Mouse (Mus musculus) thymus, adult 18-20 months (tissue): ENCODE measurements around the gene Trub2.

ENCODE experiments used
- DNase-seq, 2 experiments: peaks; one replicate each; pipeline ENCODE4 v3.0.0; 2022; ENCODE audit warnings: mixed read lengths in 2 of 2

The Trub2 gene

DNA sequence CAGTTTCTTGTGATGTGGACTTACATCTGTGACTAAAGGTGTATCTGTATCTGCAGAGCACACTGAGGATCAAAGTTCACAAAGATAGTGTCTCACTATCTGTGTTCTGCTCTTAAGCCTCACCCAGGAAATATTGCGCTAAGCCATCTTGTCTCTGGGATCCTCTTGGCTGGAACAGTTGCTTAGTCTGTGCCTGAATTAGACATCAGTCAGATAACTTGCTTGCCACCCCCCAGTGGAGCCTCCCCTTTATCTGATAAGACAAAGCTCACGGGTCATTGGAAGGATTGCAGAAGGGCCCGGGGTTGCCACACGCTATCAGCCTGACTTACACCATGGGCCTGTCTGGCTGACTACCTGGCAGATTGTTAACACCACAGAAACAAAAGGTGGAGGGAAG lies 15.0 kb downstream of the Trub2 start:
- no peak for DNase-seq

DNA sequence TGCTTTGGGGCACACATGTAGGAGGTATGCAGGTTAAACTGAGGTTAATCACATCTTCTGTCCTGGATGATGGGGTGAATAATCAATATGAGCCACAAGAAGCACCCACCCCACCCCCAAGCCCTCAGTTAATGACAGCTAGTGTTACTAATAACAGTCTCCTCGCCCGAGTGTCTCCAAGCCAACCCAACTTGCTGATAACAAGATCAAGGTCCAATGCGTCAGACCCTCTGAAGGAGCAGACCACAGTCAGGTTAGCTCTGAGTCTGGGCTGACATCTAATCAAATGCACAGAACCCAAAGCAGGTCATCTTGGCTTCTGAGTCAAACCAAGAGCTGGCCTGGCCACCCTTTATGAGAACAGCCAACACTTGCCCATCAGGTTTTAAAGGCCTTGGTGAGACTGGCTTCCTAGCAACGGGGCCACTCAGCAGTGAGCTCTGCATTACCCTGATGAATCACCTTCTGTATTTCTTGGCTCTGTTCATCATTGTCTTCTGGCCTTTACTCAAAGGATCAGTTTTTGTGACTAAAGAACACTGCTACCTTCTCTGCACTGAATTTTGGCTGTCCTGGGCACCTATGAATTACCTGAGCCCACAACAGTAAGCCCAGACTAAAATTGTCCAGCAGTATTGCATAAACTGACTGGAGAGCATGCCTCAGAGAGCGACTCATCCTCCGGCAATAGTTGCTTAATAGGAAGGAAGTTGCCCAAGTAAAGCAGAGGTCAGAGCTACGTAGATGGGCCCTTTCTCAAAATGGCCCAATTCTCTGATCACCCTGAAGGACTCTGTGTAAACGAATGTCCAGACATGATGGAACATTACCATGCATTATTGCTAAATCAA lies 16.5 kb downstream of the Trub2 start:
- no peak for DNase-seq

- no peak for DNase-seq
These were observed 18.1 kb downstream of the Trub2 start for GRCm38 (mm10) chr2:29770162-29770561.

GRCm38 (mm10) chr2:29768901-29769300 lies 19.4 kb downstream of the Trub2 start:
- no peak for DNase-seq

DNA sequence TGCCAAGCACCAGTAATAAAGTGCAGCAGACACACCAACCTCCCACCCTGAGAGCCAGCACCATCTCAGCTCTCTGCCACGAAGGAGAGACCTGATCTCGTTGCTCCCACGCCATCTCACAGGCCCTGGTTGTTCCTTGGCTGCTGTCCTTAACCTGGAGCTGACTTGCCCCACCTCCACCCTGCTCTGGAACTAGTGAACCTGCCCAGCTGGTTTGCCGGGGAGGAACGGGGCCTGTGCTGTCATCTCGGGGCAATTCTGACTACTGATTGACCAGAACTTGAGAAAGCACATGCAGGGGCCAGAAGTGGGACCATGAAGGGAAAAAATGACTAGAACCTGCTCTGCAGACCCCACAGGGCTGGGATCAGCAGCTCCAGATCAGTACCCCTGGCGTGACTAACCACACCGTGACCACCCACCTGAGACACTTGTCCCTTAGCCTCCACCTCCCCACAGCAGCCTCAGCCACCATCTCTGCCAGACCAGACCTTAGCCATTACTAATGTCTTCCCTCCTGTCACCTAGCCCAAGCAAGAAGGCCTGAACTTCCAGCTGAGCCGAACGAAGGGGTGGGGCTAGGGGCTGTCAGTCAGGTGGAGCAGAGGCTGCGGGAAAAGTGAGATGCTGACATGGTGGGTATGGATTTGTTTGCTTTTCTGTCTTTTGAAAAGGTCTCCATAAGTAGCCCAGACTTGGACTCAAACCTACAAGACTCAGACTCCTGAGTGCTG lies 20.2 kb downstream of the Trub2 start:
- no peak for DNase-seq

DNA sequence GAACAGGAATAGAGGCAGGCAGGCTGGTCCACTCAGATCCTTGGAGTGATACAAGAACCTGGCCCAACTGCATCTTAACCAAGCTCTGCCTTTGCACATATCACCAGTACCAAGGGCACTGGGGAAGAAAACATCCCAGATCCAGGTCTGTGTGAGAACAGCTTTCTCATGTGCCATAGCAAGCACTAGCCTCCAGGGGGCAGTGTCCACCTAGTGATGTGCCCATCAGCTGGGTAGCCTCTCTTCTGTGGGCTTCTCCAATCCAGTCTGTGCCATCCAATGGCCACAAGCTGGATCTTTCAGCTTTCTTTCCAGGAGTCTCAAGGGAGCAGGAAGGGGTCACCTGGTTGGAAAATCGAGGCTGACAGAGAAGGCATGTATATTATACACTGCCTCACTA lies 23.5 kb downstream of the Trub2 start:
- no peak for DNase-seq

- no peak for DNase-seq
These were observed 32.6 kb downstream of the Trub2 start for GRCm38 (mm10) chr2:29755693-29756092.

DNA sequence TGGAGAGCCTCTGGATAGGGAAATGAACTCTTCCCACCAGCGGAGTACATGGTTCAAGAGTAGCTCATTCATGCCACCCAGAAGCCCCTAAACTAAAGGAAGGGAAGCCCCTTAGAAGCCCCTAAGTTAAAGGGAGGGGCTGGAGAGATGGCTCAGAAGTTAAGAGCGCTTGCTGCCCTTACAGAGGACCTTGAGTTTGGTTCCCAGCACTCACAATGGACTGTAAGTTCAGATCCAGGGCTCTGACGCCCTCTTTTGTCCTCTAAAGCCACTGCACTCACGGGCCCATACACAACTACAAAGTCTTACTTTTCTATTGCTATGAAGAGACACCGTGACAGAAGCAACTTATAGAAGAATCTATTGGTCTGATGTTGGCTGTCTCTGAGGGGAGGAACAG lies 35.9 kb downstream of the Trub2 start:
- DNase-seq = no peak

GRCm38 (mm10) chr2:29751497-29751896 lies 36.8 kb downstream of the Trub2 start, which contains the start of gene Gm13420:
TSS of gene Gm13420 (minus strand) at chr2:29751685.
- DNase-seq = no peak

- DNase-seq = no peak
These were observed 39.8 kb downstream of the Trub2 start for GRCm38 (mm10) chr2:29748499-29748898.

- no peak for DNase-seq
These were observed 40.5 kb downstream of the Trub2 start for GRCm38 (mm10) chr2:29747852-29748251.

DNA sequence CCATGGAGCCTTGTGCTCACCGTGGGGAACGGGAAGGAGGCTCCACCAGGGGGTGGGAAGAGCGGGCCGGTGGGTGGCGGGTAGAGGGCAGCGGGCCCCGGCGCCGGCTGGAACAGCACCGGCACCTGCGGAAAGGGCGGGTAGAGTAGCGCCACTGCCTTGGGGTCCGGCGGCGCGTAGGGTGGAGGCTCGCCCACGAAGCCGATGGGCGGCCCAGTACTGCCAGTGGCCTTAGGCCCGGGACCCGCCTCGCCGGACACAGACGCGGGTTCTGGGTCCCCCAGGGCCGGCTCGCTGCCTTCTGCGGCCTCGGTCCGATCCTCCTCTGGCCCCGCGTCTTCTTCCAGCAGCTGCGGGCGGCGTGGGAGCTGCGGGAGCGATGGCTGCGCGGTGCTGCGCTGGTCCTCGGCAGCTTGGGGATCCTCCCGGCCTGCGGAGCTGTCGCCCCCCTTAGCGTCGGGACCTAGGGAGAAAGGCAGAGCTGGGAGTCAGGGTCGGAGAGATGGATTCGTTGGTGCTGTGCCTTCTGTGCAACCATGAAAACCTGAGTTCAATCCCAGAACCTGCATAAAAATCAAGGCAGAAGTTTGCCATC lies 41.0 kb downstream of the Trub2 start:
- DNase-seq = no peak

DNA sequence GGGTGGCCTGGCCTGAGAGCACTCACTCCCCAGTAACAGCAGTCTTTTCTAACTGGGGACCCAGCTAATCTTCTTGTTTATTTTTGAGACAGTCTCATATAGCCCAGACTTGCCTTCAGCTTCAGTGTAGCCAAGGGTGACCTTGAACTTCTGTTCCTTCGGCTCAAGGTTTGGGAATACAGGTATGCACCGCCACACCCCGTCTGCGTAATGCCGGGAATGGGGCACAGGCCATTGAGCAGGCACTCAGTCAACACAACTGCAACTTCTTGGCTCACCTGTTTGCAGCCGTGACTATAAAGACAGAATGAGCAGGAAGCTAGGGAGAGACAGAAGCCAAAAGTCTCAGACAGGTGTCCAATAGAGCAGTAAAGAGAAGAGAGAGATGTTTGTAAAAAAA lies 44.0 kb downstream of the Trub2 start:
- DNase-seq = no peak

GRCm38 (mm10) chr2:29741207-29741606 lies 47.1 kb downstream of the Trub2 start:
- DNase-seq = no peak

- no peak for DNase-seq
These were observed 48.9 kb downstream of the Trub2 start for GRCm38 (mm10) chr2:29739368-29739767.

DNA sequence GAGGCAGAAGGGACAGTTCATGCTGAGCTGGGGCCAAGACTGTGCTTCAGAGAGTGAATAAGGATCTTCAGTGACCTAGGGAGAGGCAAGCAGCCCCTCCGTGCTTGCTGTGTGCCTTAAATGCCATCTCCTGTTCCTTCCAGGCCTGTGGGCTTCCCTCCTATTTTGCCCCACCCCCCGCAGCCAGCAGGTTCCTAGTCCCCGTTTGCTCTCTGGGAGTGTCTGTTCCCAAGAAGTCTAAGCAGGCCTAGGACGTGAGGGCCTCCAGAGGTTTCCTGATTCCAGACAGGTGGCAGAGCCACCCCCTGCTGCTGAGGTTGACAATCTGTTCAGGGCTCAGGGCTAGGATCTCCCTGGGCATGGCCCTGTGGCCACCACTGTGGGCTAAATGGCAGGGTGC lies 49.5 kb downstream of the Trub2 start:
- DNase-seq = no peak

GRCm38 (mm10) chr2:29737209-29737925 lies 50.9 kb downstream of the Trub2 start:
- DNase-seq = no peak

GRCm38 (mm10) chr2:29735708-29736107 lies 52.6 kb downstream of the Trub2 start:
- DNase-seq = no peak

DNA sequence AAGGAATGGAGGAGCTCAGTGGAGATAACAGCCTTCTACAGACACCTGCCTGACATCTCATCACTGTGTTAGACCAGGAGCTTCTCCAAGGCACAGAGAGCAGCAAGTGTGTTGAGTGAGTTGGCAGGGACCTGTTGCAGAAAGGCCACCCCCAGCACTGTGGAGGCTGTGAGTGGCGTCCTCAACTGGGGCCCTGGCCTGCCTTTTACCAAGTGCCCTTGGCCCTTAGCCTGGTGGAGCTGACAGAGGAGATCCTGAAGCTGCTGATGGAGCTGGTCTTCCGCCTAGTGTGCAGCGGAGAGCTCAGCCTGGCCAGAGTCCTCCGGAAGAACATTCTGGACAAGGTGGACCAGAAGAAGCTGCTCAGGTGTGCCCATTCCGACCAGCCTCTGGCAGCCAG lies 55.0 kb downstream of the Trub2 start:
- DNase-seq = no peak

DNA sequence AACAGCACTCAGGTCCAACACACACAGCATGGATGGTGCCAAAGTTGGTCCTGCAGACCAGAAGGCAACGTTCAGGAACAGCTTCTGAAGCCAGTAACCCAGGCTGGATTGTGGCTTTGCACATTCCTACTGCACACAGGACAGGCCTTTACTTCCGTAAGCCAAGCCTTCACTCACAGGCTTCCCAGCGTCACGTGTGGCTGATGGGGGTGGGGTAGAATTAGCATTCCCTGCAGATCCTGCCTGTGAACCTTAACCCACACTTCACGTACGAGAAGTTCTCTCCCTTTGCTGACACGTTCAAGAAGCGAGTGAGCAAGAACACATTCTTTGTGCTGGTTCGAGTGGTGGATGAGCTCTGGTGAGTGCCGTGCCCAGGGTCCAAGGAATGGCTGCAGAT lies 55.7 kb downstream of the Trub2 start:
- DNase-seq = no peak

GRCm38 (mm10) chr2:29731545-29731944 lies 56.8 kb downstream of the Trub2 start:
- peak in 1 of 2 experiments; percentile 30 for DNase-seq

DNA sequence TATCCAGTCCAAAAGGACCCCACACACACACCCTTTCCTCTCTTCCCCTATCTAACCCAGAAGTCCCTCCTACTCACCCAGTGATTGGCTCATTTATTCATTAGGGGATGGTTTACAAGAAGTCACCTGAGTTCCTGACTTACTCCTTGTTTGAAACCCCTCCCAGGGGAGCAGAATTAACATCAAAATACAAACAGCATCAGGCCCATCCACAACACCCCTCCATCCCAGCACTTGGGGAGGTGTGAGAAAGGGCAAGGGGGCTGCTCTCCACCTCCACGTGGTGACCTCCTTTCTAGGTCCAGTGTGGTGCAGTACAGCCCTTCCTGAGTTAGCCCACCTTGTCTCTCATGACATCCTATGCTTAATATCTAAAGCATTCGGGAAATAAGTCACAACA lies 58.8 kb downstream of the Trub2 start:
- no peak for DNase-seq
